Mouse (Mus musculus) intestine, postnatal 0 days (tissue): ENCODE results near the gene Scgb1b30. TPM values are rescaled to one million over a fixed set of nuclear protein-coding genes. Genes with fewer than 3 reads are reported as not detected.
"Not testable (repeated sequence)": the region's sequence is repeated elsewhere in the genome, so short reads cannot be mapped to it uniquely, and the experiment has no call there.

ENCODE experiments used
- ATAC-seq: fragments of 200-750 bp; cut with Nextera tagmentation; 2 replicates; pipeline ENCODE4 v1.8.0; 2017; ENCODE audit warnings: mild to moderate bottlenecking, moderate TSS enrichment, moderate library complexity
- H3K27ac ChIP-seq: fragments of 300-500 bp; sonication (generic); 2 replicates; pipeline ENCODE4 v1.5.1; 2014; ENCODE audit warnings: mild to moderate bottlenecking, low read depth, low read length, moderate library complexity
- H3K27me3 ChIP-seq: fragments of 300-500 bp; sonication (generic); replicated peaks from 2 replicates; pipeline ENCODE4 v1.6.1; 2014; ENCODE audit warnings: low read length, mixed read lengths; ENCODE audit not compliant: control insufficient read depth, insufficient read depth
- H3K36me3 ChIP-seq: fragments of 300-500 bp; sonication (generic); 2 replicates; pipeline ENCODE4 v1.6.1; 2014; ENCODE audit warnings: mild to moderate bottlenecking, moderate library complexity; ENCODE audit not compliant: control insufficient read depth, insufficient read depth
- H3K4me1 ChIP-seq: fragments of 300-500 bp; sonication (generic); replicated peaks from 2 replicates; pipeline ENCODE4 v1.6.1; 2014; ENCODE audit warnings: antibody characterized with exemption, low read length, mixed read lengths; ENCODE audit not compliant: control insufficient read depth, insufficient read depth
- H3K4me2 ChIP-seq: fragments of 300-500 bp; sonication (generic); replicated peaks from 2 replicates; pipeline ENCODE4 v1.6.1; 2014; ENCODE audit warnings: low read depth, mild to moderate bottlenecking, moderate library complexity
- H3K4me3 ChIP-seq: fragments of 300-500 bp; sonication (generic); 2 replicates; pipeline ENCODE4 v1.5.1; 2014; ENCODE audit warnings: low read depth, low read length
- H3K9ac ChIP-seq: fragments of 300-500 bp; sonication (generic); 2 replicates; pipeline ENCODE4 v1.6.1; 2014; ENCODE audit warnings: mild to moderate bottlenecking, low read depth, low read length
- H3K9me3 ChIP-seq: fragments of 300-500 bp; sonication (generic); 2 replicates; pipeline ENCODE4 v1.6.1; 2016; ENCODE audit warnings: mixed run types; ENCODE audit not compliant: control insufficient read depth
- CTCF ChIP-seq: sonication (generic); IDR thresholded peaks from 2 replicates; pipeline ENCODE4 v1.5.1; 2016; ENCODE audit warnings: low read depth, mild to moderate bottlenecking, control low read depth, antibody characterized with exemption, moderate library complexity
- WGBS: fragments of 180-500 bp; shearing (Covaris S2); extraction: QIAGEN DNeasy Blood & Tissue Kit; methylation state at CpG from one replicate; pipeline ENCODE4 v1.1.7; 2014; 5-methylcytosine and 5-hydroxymethylcytosine counted together
- polyA plus RNA-seq: library from polyadenylated mRNA; unstranded; fragments of >200 nt; fragmentation: Nextera tagmentation; extraction: Ambion mirVana; gene quantifications from 2 replicates; pipeline ENCODE4 v1.2.1, GENCODE M21; 2015

The Scgb1b30 gene
- polyA plus RNA-seq: not detected in 2 replicates

DNA sequence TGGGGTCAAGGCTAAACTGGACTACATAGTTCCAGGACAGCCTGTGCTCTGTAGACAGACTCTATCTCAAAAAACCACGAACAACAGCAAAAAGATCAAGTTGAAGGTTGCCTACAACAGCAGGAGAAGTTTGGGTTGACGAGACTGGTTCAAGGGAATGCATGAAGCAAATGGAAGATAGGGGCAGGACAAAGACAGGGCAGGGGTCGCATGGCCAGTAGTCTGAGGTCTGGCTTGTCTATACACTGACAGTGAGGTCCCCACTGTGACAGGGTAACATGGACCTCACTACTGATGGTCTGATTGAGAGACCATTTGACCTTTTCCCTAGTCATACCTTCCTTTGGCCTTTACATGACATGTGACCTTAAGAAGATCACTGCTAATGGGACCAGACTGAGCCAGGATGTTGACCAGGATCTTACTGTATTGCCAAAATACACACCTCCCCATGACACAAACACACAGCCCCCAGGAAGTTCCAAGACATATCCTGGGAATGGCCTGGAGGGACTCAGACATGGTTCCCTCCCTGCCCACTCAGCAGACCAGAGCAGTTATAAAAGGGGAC lies at the start of gene Scgb1b30:
Gene Scgb1b30, plus strand, starts transcription at position 521 of the 571 bp plus-strand sequence.
- H3K27ac ChIP-seq: no peak within 1 kb of the TSS
- H3K27me3 ChIP-seq: no peaks in the 10 kb centered on the region
- TF ChIP-seq CTCF: no peak
- H3K9me3 ChIP-seq: no peaks in the 10 kb centered on the region
- no peaks in the 10 kb centered on the region for H3K4me1 ChIP-seq
- H3K36me3 ChIP-seq: no peaks in the 10 kb centered on the region
- no peak within 1 kb of the TSS for H3K4me3 ChIP-seq
- H3K4me2 ChIP-seq: no peak within 1 kb of the TSS
- H3K9ac ChIP-seq: no peak within 1 kb of the TSS
- no peak for ATAC-seq
- 72% methylated on average over 3 of the region's 3 CpGs for WGBS

- H3K9ac ChIP-seq, H3K36me3 ChIP-seq, H3K4me2 ChIP-seq, H3K27ac ChIP-seq, H3K4me3 ChIP-seq, H3K27me3 ChIP-seq, H3K4me1 ChIP-seq, ATAC-seq, H3K9me3 ChIP-seq: not testable (repeated sequence)
- WGBS: 63% methylated on average over 5 of the region's 5 CpGs
Observed at GRCm38 (mm10) chr7:34068132-34068531, 27.1 kb upstream of the Scgb1b30 start.

GRCm38 (mm10) chr7:34100002-34100401 lies 4.8 kb downstream of the Scgb1b30 start:
- no peak overlapping the region for H3K9ac ChIP-seq
- TF ChIP-seq CTCF: no peak
- H3K27ac ChIP-seq: no peak overlapping the region
- H3K36me3 ChIP-seq: no peaks in the 10 kb centered on the region
- H3K27me3 ChIP-seq: no peaks in the 10 kb centered on the region
- no peaks in the 10 kb centered on the region for H3K4me1 ChIP-seq
- no peaks in the 10 kb centered on the region for H3K9me3 ChIP-seq
- 77% methylated on average over 2 of the region's 2 CpGs for WGBS
- no peak overlapping the region for H3K4me3 ChIP-seq
- no peak overlapping the region for H3K4me2 ChIP-seq
- ATAC-seq: no peak

- Histone ChIP-seq H3K9ac (no peak overlapping the region), H3K4me1 (no peaks in the 10 kb centered on the region), H3K36me3 (no peaks in the 10 kb centered on the region), H3K27me3 (no peaks in the 10 kb centered on the region), H3K9me3 (no peaks in the 10 kb centered on the region), H3K4me2 (no peak overlapping the region), H3K4me3 (no peak overlapping the region), H3K27ac (no peak overlapping the region)
- ATAC-seq: no peak
- no peak for TF ChIP-seq CTCF
Observed at GRCm38 (mm10) chr7:34101276-34101675, 6.0 kb downstream of the Scgb1b30 start.

GRCm38 (mm10) chr7:34109190-34109589 lies 14.0 kb downstream of the Scgb1b30 start:
- H3K4me3 ChIP-seq: no peak overlapping the region
- H3K36me3 ChIP-seq: peaks cover 12% of the 10 kb centered on the region; the same call in 1 of the 2 replicates
- no peak overlapping the region for H3K4me2 ChIP-seq
- whole genome bisulfite sequencing: 73% methylated on average over 5 of the region's 5 CpGs
- H3K27ac ChIP-seq: no peak overlapping the region
- no peaks in the 10 kb centered on the region for H3K27me3 ChIP-seq
- H3K9ac ChIP-seq: no peak overlapping the region
- TF ChIP-seq CTCF: no peak
- no peaks in the 10 kb centered on the region for H3K9me3 ChIP-seq
- H3K4me1 ChIP-seq: no peaks in the 10 kb centered on the region
- no peak for ATAC-seq

- H3K27ac ChIP-seq: no peak overlapping the region
- no peak overlapping the region for H3K4me2 ChIP-seq
- peaks cover 46% of the 10 kb centered on the region; the same call in 1 of the 2 replicates for H3K36me3 ChIP-seq
- no peak overlapping the region for H3K4me3 ChIP-seq
- no peaks in the 10 kb centered on the region for H3K27me3 ChIP-seq
- H3K9me3 ChIP-seq: no peaks in the 10 kb centered on the region
- ATAC-seq: peak; percentile 25; the same call in 1 of the 2 replicates
- TF ChIP-seq CTCF: no peak
- H3K4me1 ChIP-seq: no peaks in the 10 kb centered on the region
- 68% methylated on average over 3 of the region's 3 CpGs for WGBS
- no peak overlapping the region for H3K9ac ChIP-seq
Observed at GRCm38 (mm10) chr7:34116601-34117000, 21.4 kb downstream of the Scgb1b30 start.

DNA sequence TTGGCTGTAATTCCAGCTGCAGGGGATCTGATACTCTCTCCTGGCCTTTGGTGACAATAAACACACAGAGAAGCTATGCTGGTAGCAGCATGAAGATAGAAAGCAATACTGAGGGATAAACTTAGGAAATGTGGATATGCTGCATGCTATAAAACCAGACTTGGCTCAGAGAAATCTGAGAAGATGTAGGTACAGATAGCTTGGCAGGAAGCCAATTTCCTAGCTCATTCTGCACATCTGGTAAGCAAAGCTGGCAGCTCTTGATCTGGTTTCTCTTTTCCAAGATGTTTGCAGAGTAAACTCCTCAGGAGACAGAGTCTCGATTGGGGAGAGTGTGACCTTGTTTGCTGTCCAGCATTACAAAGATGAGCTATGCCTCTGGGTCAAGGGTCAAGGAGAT lies 25.4 kb downstream of the Scgb1b30 start:
- whole genome bisulfite sequencing: 4% methylated on average over 1 of the region's 1 CpGs
- not testable (repeated sequence) for H3K27me3 ChIP-seq, H3K4me3 ChIP-seq, H3K9me3 ChIP-seq, ATAC-seq, H3K9ac ChIP-seq, H3K4me2 ChIP-seq, H3K4me1 ChIP-seq, H3K27ac ChIP-seq
- peaks cover 28% of the 10 kb centered on the region; the same call in 1 of the 2 replicates for H3K36me3 ChIP-seq
